Mouse (Mus musculus) stomach, postnatal 0 days (tissue): ENCODE measurements around the gene Phlda3. TPM values are rescaled to one million over a fixed set of nuclear protein-coding genes. Genes with fewer than 3 reads are reported as not detected.

ENCODE experiments used
- ATAC-seq: fragments of 200-750 bp; cut with Nextera tagmentation; 2 replicates; pipeline ENCODE4 v1.8.0; 2017; ENCODE audit not compliant: low FRiP score, low TSS enrichment
- DNase-seq: peaks from one replicate; pipeline ENCODE4 v3.0.0-alpha.2; 2016; ENCODE audit warnings: low spot score
- H3K27ac ChIP-seq: fragments of 300-500 bp; sonication (generic); replicated peaks from 2 replicates; pipeline ENCODE4 v1.5.1; 2014; ENCODE audit warnings: mild to moderate bottlenecking, control low read depth
- H3K27me3 ChIP-seq: fragments of 300-500 bp; sonication (generic); 2 replicates; pipeline ENCODE4 v1.6.1; 2014; ENCODE audit warnings: low read length; ENCODE audit not compliant: control insufficient read depth, insufficient read depth
- H3K36me3 ChIP-seq: fragments of 300-500 bp; sonication (generic); 2 replicates; pipeline ENCODE4 v1.6.1; 2014; ENCODE audit warnings: low read length, mixed read lengths; ENCODE audit not compliant: control insufficient read depth, insufficient read depth
- H3K4me1 ChIP-seq: fragments of 300-500 bp; sonication (generic); replicated peaks from 2 replicates; pipeline ENCODE4 v1.6.1; 2014; ENCODE audit warnings: antibody characterized with exemption; ENCODE audit not compliant: control insufficient read depth, insufficient read depth
- H3K4me2 ChIP-seq: fragments of 300-500 bp; sonication (generic); replicated peaks from 2 replicates; pipeline ENCODE4 v1.6.1; 2014; ENCODE audit warnings: low read depth, mild to moderate bottlenecking, control low read depth, moderate library complexity
- H3K4me3 ChIP-seq: fragments of 300-500 bp; sonication (generic); 2 replicates; pipeline ENCODE4 v1.5.1; 2014; ENCODE audit warnings: low read depth, low read length, control low read depth
- H3K9ac ChIP-seq: fragments of 300-500 bp; sonication (generic); 2 replicates; pipeline ENCODE4 v1.6.1; 2014; ENCODE audit warnings: mild to moderate bottlenecking, low read length, control low read depth, mixed read lengths
- H3K9me3 ChIP-seq: fragments of 300-500 bp; sonication (generic); 2 replicates; pipeline ENCODE4 v1.6.1; 2016; ENCODE audit warnings: low read length; ENCODE audit not compliant: control insufficient read depth
- CTCF ChIP-seq: IDR thresholded peaks from 2 replicates; pipeline ENCODE4 v1.5.1; 2016; ENCODE audit warnings: antibody characterized with exemption, low read depth, mild to moderate bottlenecking, moderate library complexity
- EP300 ChIP-seq: optimal IDR thresholded peaks from 2 replicates; pipeline ENCODE3; 2016; ENCODE audit warnings: antibody characterized with exemption
- WGBS: fragments of 180-500 bp; shearing (Covaris S2); extraction: QIAGEN DNeasy Blood & Tissue Kit; methylation state at CpG from one replicate; pipeline ENCODE4 v1.1.7; 2014; 5-methylcytosine and 5-hydroxymethylcytosine counted together
- polyA plus RNA-seq: library from polyadenylated mRNA; unstranded; fragments of >200 nt; fragmentation: Nextera tagmentation; extraction: Ambion mirVana; gene quantifications from 2 replicates; pipeline ENCODE4 v1.2.1, GENCODE M21; 2015

Phlda3 gene
- polyA plus RNA-seq, 1 experiment from 2014 or later = 91.1 TPM

GRCm38 (mm10) chr1:135725936-135726335, 40.0 kb upstream of the Phlda3 start:
- no peak overlapping the region for H3K4me3 ChIP-seq
- ATAC-seq = no peak
- no peak overlapping the region for H3K9ac ChIP-seq
- H3K4me1 ChIP-seq = no peaks in the 10 kb centered on the region; the same call in 1 of the 2 replicates
- no peak for TF ChIP-seq CTCF
- no peak for TF ChIP-seq EP300
- 32% methylated on average over 7 of the region's 7 CpGs for WGBS
- no peak for DNase-seq
- H3K9me3 ChIP-seq = no peaks in the 10 kb centered on the region
- no peaks in the 10 kb centered on the region for H3K36me3 ChIP-seq
- no peak overlapping the region for H3K4me2 ChIP-seq
- peak overlapping the region; percentile 13 for H3K27ac ChIP-seq
- H3K27me3 ChIP-seq = no peaks in the 10 kb centered on the region

- Histone ChIP-seq H3K4me2 (peak overlapping the region; percentile 74), H3K9me3 (no peaks in the 10 kb centered on the region), H3K27me3 (no peaks in the 10 kb centered on the region), H3K36me3 (no peaks in the 10 kb centered on the region), H3K4me3 (peak overlapping the region; percentile 55), H3K4me1 (peaks cover 17% of the 10 kb centered on the region), H3K27ac (peak overlapping the region; percentile 93), H3K9ac (peak overlapping the region; percentile 73)
- peak; percentile 1; the same call in 1 of the 2 replicates for TF ChIP-seq CTCF
- no peak for TF ChIP-seq EP300
- DNase-seq (peak; percentile 93), ATAC-seq (peak; percentile 85)
- WGBS = 2% methylated on average over 34 of the region's 35 CpGs
Observed at GRCm38 (mm10) chr1:135728631-135729366, 37.1 kb upstream of the Phlda3 start.

- H3K4me1 ChIP-seq = peaks cover 21% of the 10 kb centered on the region
- WGBS = 0% methylated on average over 11 of the region's 11 CpGs
- DNase-seq = no peak
Observed at GRCm38 (mm10) chr1:135729367-135729713, 36.6 kb upstream of the Phlda3 start.

GRCm38 (mm10) chr1:135729821-135730220, 36.1 kb upstream of the Phlda3 start:
- H3K27ac ChIP-seq = peak overlapping the region; percentile 93
- 15% methylated on average over 4 of the region's 4 CpGs for WGBS
- DNase-seq = no peak
- no peaks in the 10 kb centered on the region for H3K27me3 ChIP-seq
- no peak for ATAC-seq
- peak overlapping the region; percentile 55 for H3K4me3 ChIP-seq
- no peaks in the 10 kb centered on the region for H3K36me3 ChIP-seq
- TF ChIP-seq EP300 (no peak), CTCF (no peak)
- H3K9ac ChIP-seq = peak overlapping the region; percentile 73
- H3K9me3 ChIP-seq = no peaks in the 10 kb centered on the region
- peaks cover 25% of the 10 kb centered on the region for H3K4me1 ChIP-seq
- H3K4me2 ChIP-seq = peak overlapping the region; percentile 74

More at GRCm38 (mm10) chr1:135729367-135729713, 36.6 kb upstream of the Phlda3 start:
- no peaks in the 10 kb centered on the region for H3K27me3 ChIP-seq
- H3K27ac ChIP-seq = peak overlapping the region; percentile 93
- H3K4me3 ChIP-seq = peak overlapping the region; percentile 55
- no peaks in the 10 kb centered on the region for H3K9me3 ChIP-seq
- ATAC-seq = peak; percentile 13; the same call in 1 of the 2 replicates
- peak overlapping the region; percentile 74 for H3K4me2 ChIP-seq
- peak overlapping the region; percentile 73 for H3K9ac ChIP-seq
- no peaks in the 10 kb centered on the region for H3K36me3 ChIP-seq
- TF ChIP-seq CTCF (0 out of 2 replicates have a peak, but pooled peaks have one; percentile 0), EP300 (no peak)

- peak overlapping the region; percentile 74 for H3K4me2 ChIP-seq
- H3K4me3 ChIP-seq = peak overlapping the region; percentile 55
- no peaks in the 10 kb centered on the region for H3K9me3 ChIP-seq
- WGBS = 4% methylated on average over 3 of the region's 3 CpGs
- H3K27me3 ChIP-seq = no peaks in the 10 kb centered on the region
- peak overlapping the region; percentile 93 for H3K27ac ChIP-seq
- DNase-seq (no peak), ATAC-seq (no peak; the same call in 1 of the 2 replicates)
- H3K9ac ChIP-seq = peak overlapping the region; percentile 73
- no peak for TF ChIP-seq CTCF
- no peak for TF ChIP-seq EP300
- peaks cover 29% of the 10 kb centered on the region for H3K4me1 ChIP-seq
- no peaks in the 10 kb centered on the region for H3K36me3 ChIP-seq
Observed at GRCm38 (mm10) chr1:135730296-135730695, 35.6 kb upstream of the Phlda3 start.

- Histone ChIP-seq H3K4me2 (peak overlapping the region; percentile 74), H3K4me3 (peak overlapping the region; percentile 55), H3K9me3 (no peaks in the 10 kb centered on the region), H3K36me3 (no peaks in the 10 kb centered on the region), H3K9ac (peak overlapping the region; percentile 73), H3K27ac (peak overlapping the region; percentile 93), H3K27me3 (no peaks in the 10 kb centered on the region), H3K4me1 (peaks cover 31% of the 10 kb centered on the region)
- WGBS = 19% methylated on average over 7 of the region's 7 CpGs
- DNase-seq = no peak
- no peak for TF ChIP-seq CTCF
- TF ChIP-seq EP300 = peak; percentile 13
- no peak for ATAC-seq
Observed at GRCm38 (mm10) chr1:135731393-135731792, 34.5 kb upstream of the Phlda3 start.
